Mouse (Mus musculus) stomach, postnatal 0 days (tissue): ENCODE data around the gene Fam161b. TPM values are rescaled to one million over a fixed set of nuclear protein-coding genes. Genes with fewer than 3 reads are reported as not detected.

Experiments
- ATAC-seq: fragments of 200-750 bp; cut with Nextera tagmentation; 2 replicates; pipeline ENCODE4 v1.8.0; 2017; ENCODE audit not compliant: low FRiP score, low TSS enrichment
- DNase-seq: peaks from one replicate; pipeline ENCODE4 v3.0.0-alpha.2; 2016; ENCODE audit warnings: low spot score
- H3K27ac ChIP-seq: fragments of 300-500 bp; sonication (generic); replicated peaks from 2 replicates; pipeline ENCODE4 v1.5.1; 2014; ENCODE audit warnings: mild to moderate bottlenecking, control low read depth
- H3K27me3 ChIP-seq: fragments of 300-500 bp; sonication (generic); 2 replicates; pipeline ENCODE4 v1.6.1; 2014; ENCODE audit warnings: low read length; ENCODE audit not compliant: control insufficient read depth, insufficient read depth
- H3K36me3 ChIP-seq: fragments of 300-500 bp; sonication (generic); 2 replicates; pipeline ENCODE4 v1.6.1; 2014; ENCODE audit warnings: low read length, mixed read lengths; ENCODE audit not compliant: control insufficient read depth, insufficient read depth
- H3K4me1 ChIP-seq: fragments of 300-500 bp; sonication (generic); replicated peaks from 2 replicates; pipeline ENCODE4 v1.6.1; 2014; ENCODE audit warnings: antibody characterized with exemption; ENCODE audit not compliant: control insufficient read depth, insufficient read depth
- H3K4me2 ChIP-seq: fragments of 300-500 bp; sonication (generic); replicated peaks from 2 replicates; pipeline ENCODE4 v1.6.1; 2014; ENCODE audit warnings: low read depth, mild to moderate bottlenecking, control low read depth, moderate library complexity
- H3K4me3 ChIP-seq: fragments of 300-500 bp; sonication (generic); 2 replicates; pipeline ENCODE4 v1.5.1; 2014; ENCODE audit warnings: low read depth, low read length, control low read depth
- H3K9ac ChIP-seq: fragments of 300-500 bp; sonication (generic); 2 replicates; pipeline ENCODE4 v1.6.1; 2014; ENCODE audit warnings: mild to moderate bottlenecking, low read length, control low read depth, mixed read lengths
- H3K9me3 ChIP-seq: fragments of 300-500 bp; sonication (generic); 2 replicates; pipeline ENCODE4 v1.6.1; 2016; ENCODE audit warnings: low read length; ENCODE audit not compliant: control insufficient read depth
- CTCF ChIP-seq: IDR thresholded peaks from 2 replicates; pipeline ENCODE4 v1.5.1; 2016; ENCODE audit warnings: antibody characterized with exemption, low read depth, mild to moderate bottlenecking, moderate library complexity
- EP300 ChIP-seq: optimal IDR thresholded peaks from 2 replicates; pipeline ENCODE3; 2016; ENCODE audit warnings: antibody characterized with exemption
- WGBS: fragments of 180-500 bp; shearing (Covaris S2); extraction: QIAGEN DNeasy Blood & Tissue Kit; methylation state at CpG from one replicate; pipeline ENCODE4 v1.1.7; 2014; 5-methylcytosine and 5-hydroxymethylcytosine counted together
- polyA plus RNA-seq: library from polyadenylated mRNA; unstranded; fragments of >200 nt; fragmentation: Nextera tagmentation; extraction: Ambion mirVana; gene quantifications from 2 replicates; pipeline ENCODE4 v1.2.1, GENCODE M21; 2015

The Fam161b gene
- polyA plus RNA-seq = 0.72 and 0.88 TPM in 2 replicates

GRCm38 (mm10) chr12:84361555-84362489, at the start of gene Fam161b, which contains the start of gene Coq6:
TSS of gene Fam161b (minus strand) at chr12:84361833.
TSS of gene Coq6 (plus strand) at chr12:84361657.
- peak; percentile 99 for ATAC-seq
- Histone ChIP-seq H3K4me1 (no peaks in the 10 kb centered on the region), H3K36me3 (no peaks in the 10 kb centered on the region), H3K4me2 (peak within 1 kb of the TSS; percentile 90), H3K27me3 (no peaks in the 10 kb centered on the region), H3K4me3 (peak within 1 kb of the TSS; percentile 92), H3K27ac (0 out of 2 replicates have a peak within 1 kb of the TSS, but pooled peaks have one; percentile 40), H3K9ac (peak within 1 kb of the TSS; percentile 86), H3K9me3 (no peaks in the 10 kb centered on the region)
- under 1% methylated on average over 51 of the region's 51 CpGs for WGBS
- TF ChIP-seq CTCF = no peak
- TF ChIP-seq EP300 = no peak
- peak; percentile 94 for DNase-seq

- Histone ChIP-seq H3K36me3 (no peaks in the 10 kb centered on the region), H3K4me2 (peak within 1 kb of the TSS; percentile 96), H3K27me3 (no peaks in the 10 kb centered on the region), H3K9me3 (no peaks in the 10 kb centered on the region), H3K4me1 (0 out of 2 replicates have a peak, but pooled peaks cover 2% of the 10 kb centered on the region), H3K27ac (peak within 1 kb of the TSS; percentile 94), H3K4me3 (peak within 1 kb of the TSS; percentile 77), H3K9ac (peak within 1 kb of the TSS; percentile 89)
- ATAC-seq (peak; percentile 95), DNase-seq (peak; percentile 92)
- WGBS = 2% methylated on average over 55 of the region's 63 CpGs
- TF ChIP-seq CTCF (no peak), EP300 (no peak)
Observed at GRCm38 (mm10) chr12:84408819-84409507, 47.3 kb upstream of the Fam161b start, which contains the start of the genes Entpd5 and Bbof1. TSS of gene Entpd5 (minus strand) at chr12:84409029. TSS of gene Bbof1 (plus strand) at chr12:84409071.

GRCm38 (mm10) chr12:84407874-84408818, 46.5 kb upstream of the Fam161b start:
- Histone ChIP-seq H3K36me3 (no peaks in the 10 kb centered on the region), H3K4me1 (0 out of 2 replicates have a peak, but pooled peaks cover 2% of the 10 kb centered on the region), H3K27ac (peak overlapping the region; percentile 94), H3K9me3 (no peaks in the 10 kb centered on the region), H3K27me3 (no peaks in the 10 kb centered on the region), H3K4me2 (peak overlapping the region; percentile 96), H3K9ac (peak overlapping the region; percentile 89), H3K4me3 (peak overlapping the region; percentile 77)
- TF ChIP-seq EP300 (no peak), CTCF (no peak)
- DNase-seq = peak; percentile 61
- peak; percentile 63 for ATAC-seq
- WGBS = under 1% methylated on average over 52 of the region's 52 CpGs

GRCm38 (mm10) chr12:84407259-84407658, 45.6 kb upstream of the Fam161b start:
- Histone ChIP-seq H3K27ac (no peak overlapping the region), H3K9ac (no peak overlapping the region), H3K4me3 (no peak overlapping the region), H3K36me3 (no peaks in the 10 kb centered on the region), H3K4me1 (0 out of 2 replicates have a peak, but pooled peaks cover 2% of the 10 kb centered on the region), H3K9me3 (no peaks in the 10 kb centered on the region), H3K27me3 (no peaks in the 10 kb centered on the region), H3K4me2 (no peak overlapping the region)
- DNase-seq (no peak), ATAC-seq (no peak)
- WGBS = 57% methylated on average over 4 of the region's 4 CpGs
- TF ChIP-seq EP300 (no peak), CTCF (peak; percentile 41)

GRCm38 (mm10) chr12:84404541-84404940, 42.9 kb upstream of the Fam161b start:
- TF ChIP-seq EP300 = no peak
- no peak for TF ChIP-seq CTCF
- Histone ChIP-seq H3K27ac (no peak overlapping the region), H3K4me3 (no peak overlapping the region), H3K4me2 (no peak overlapping the region), H3K9ac (no peak overlapping the region), H3K4me1 (0 out of 2 replicates have a peak, but pooled peaks cover 2% of the 10 kb centered on the region), H3K36me3 (no peaks in the 10 kb centered on the region), H3K9me3 (no peaks in the 10 kb centered on the region), H3K27me3 (no peaks in the 10 kb centered on the region)
- 83% methylated on average over 6 of the region's 6 CpGs for WGBS
- DNase-seq = no peak
- ATAC-seq = no peak
